Mouse (Mus musculus) heart, adult 8-10 months (tissue): Measurements from ENCODE around the gene Arhgef3. TPM values are rescaled to one million over a fixed set of nuclear protein-coding genes. Genes with fewer than 3 reads are reported as not detected.
A peak's percentile ranks its signal among the peaks of the same experiment; 100 is the strongest.

ENCODE experiments used
- DNase-seq: peaks from one replicate; pipeline ENCODE4 v3.0.0; 2022; ENCODE audit warnings: low spot score
- total RNA-seq, 4 experiments: library from RNA; stranded (reverse); gene quantifications; 2 replicates each; pipeline ENCODE4 v1.2.4; 2022

The Arhgef3 gene
- 10 to 100 TPM; 19.5 to 27.9 (median 23.9) TPM for total RNA-seq

DNA sequence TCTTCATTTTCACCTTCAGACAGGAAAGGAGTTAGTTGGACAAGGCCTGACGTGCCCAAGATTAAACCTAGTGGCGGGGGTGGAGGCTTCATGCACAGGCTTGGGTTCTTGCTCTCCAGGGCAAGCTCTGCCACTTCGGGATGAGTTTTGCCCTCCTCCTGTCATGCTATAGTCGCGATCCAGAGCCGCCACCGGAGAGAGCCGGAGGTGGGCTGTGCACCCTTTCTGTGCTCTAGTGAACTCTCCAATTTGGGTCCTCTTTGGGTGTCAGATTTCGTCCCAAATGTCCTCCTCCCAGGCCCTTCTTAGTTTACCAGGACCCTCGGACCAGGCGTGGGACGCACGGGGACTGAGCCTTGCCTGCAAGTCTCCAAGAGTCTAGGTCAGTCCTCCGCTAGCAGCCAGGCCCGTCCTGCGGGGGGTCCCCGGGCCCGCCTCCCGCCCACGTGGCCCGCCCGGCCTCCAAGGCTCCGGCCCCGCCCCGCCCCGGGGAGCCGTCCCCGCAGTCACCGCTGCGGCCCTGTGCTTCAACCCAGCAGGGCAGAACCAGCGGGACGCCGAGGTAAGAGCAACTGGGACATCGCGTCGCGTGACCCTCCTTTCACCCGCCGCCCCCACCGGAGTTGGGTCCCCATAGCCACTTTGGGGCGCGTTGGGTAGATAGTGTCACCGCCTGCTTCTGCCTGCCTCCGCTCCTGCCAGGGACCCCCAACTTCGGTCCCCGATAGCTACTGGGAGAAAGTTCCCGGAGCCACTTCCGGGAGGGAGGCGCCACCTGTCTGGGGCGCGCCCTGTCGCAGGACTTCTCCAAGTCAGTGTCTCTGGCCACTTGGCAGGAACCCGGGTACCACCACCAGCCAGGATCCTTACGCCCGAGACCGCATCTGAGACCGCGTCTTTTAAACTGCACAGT, at the start of gene Arhgef3:
Arhgef3 (plus strand) TSS at position 538 of the 913 bp plus-strand sequence.
- DNase-seq, result peak; percentile 58

DNA sequence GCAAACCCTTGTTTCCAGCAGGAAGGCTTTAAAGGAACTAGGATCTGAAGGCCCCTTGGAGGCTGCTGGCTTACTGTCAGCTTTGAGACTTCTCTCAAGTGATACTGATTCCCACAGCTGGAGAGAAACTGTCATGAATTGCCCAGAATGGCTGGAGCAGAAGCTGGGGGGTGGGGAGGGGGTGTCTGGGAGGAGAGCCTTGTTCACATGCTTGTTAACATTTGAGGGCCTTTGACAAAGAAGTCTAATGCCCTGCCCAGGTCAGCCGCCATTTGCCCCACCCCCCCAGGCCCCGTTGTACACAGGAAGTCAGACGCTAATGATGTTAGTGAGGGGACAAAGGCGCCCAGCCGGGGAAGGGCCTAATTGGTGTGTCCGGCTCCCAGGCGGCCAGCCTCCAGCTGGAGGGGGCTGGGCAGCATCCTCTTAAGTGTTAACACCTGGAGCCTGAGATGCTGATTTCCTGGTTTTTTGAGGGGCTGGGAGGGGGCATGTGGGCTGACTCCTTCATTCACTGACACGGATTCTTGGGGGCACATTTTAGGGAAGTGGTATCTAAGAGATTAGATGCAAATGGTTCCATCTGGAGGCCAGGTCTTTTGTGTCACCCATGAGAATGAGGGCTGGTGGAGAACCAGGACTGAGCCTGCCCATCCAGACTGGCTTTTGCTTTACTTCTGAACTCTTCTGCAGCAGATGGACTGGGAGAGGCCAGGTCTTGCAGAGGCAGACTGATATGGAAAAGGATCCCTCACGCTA, 48.3 kb upstream of the Arhgef3 start:
- DNase-seq, result peak; percentile 35

DNA sequence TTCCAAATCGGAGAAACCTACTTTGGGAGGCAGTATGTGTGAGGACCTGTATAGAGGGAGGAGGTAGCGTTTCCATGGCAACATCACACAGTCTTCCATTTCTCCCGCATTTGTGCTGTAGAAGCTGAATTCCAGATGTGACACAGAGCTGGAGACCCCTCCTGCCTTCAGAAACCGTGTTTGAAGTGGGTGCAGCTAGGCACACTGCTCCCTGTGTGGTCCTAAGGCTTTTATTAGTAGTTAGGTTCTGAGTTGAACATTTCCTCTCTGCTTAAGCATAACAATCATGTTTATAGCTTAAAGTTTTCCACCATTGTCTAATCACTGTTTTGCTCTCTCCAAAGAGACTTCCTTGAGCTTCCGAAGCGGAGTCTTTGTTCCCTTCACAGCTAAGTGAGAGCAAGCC, 46.8 kb upstream of the Arhgef3 start:
- no peak for DNase-seq

DNA sequence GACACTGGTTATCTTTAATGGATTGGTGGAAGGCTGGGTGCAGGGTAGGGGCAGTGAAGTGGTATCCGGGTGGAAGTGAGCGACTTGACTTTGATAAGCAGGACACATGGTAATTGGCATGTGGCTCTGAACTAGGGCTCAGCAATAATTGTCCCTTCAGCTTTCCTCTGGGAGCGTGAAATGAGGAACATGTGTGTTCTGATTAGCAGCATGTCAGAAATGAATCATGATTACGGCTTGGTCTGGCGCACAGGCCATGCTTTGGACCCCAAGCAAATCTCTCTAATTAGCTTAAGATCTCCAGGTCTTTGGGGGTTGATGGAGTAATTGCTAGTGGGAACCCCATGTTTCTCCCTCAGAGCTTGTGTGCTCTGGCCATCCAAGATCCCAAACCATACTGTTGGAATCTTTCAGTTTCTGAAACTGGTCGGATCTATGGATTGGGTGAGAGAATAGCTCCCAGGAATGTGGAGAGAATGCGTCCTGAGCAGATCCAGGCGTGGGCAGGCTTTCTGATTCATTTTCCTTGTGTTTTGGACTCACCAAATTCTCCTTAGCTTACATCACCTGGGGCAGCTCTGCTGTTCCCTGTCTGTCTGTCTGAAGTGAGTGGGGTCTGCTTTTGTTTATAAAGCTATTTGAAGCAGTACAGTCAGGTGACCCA, 45.1 kb upstream of the Arhgef3 start:
- DNase-seq, result no peak

DNA sequence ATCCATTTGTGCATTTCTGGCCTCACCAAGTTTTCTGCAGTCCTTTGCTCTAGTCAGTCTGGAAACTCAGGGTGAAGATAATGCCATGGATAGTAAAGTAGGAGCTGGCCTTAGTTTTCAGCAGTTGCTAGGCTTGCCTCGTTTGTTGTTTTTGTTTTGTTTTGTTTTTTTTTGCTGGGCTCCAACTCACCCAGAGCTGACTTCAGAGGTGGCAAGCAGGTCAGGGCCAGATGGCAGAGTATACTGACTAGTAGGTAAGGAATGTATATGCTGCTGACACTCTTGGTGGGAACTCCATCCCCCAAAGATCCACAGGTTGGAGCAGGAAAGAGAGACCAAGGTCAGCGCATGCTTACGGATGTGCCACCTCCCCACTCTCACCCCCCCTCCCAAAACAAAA, 44.6 kb upstream of the Arhgef3 start:
- DNase-seq, result no peak

DNA sequence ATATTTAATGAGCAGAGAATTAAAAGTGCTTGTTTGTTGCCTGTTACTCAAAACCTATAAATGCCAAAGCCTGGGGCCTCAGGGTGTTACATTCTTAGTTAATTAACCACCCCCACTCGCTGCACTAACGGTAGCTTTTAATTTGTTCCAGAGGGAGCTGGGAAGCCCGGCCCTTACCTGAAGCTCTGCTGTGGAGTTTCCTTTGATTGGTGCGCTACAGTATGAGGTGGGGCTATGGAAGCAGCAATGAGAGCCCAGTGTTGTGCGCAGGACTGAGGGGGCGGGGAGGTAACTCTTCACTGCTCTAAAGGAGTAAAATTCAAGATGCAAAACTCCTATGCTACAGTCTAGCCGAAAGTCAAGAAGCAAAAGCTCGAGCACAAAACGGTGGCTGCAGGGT, 43.9 kb upstream of the Arhgef3 start:
- no peak for DNase-seq

DNA sequence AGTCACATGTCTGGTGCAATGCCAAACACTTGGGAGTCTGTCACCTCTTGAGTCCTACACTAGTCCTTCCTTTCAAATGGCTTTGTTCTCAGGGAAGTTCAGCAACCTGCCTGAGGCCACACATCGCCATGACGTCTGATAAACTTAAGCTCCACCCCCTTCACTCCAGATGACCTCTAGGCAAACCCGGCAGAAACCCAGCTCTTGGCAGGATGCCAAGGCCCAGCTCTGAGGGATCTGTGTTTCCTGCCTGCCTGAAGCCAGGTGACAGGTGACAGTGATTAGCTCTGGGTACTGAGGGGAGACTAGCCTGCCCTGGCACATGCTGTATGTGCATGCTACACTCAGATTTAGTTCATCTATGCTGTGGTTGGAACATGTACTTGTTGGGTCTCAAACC, 42.7 kb upstream of the Arhgef3 start:
- DNase-seq, result no peak

DNA sequence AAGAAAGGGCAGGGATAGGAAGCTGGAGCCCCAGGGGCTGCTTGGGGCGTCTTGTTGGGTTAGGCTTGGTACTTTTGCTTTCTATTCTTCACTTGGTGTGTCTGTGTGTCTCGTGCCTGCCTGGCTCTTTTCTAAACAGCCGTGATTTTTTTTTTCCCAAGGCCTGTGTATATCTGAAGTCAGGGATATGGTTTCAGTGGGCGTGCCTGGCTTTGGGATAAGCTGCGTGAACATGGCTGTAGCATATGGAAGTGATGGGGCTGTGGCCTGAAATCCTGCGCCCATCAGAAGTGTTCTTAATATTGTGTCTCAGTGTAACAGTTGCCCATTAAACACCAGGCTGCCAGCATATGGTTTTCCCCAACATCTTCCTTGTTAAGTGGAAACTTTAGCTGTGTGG, 39.6 kb upstream of the Arhgef3 start:
- DNase-seq, result no peak

DNA sequence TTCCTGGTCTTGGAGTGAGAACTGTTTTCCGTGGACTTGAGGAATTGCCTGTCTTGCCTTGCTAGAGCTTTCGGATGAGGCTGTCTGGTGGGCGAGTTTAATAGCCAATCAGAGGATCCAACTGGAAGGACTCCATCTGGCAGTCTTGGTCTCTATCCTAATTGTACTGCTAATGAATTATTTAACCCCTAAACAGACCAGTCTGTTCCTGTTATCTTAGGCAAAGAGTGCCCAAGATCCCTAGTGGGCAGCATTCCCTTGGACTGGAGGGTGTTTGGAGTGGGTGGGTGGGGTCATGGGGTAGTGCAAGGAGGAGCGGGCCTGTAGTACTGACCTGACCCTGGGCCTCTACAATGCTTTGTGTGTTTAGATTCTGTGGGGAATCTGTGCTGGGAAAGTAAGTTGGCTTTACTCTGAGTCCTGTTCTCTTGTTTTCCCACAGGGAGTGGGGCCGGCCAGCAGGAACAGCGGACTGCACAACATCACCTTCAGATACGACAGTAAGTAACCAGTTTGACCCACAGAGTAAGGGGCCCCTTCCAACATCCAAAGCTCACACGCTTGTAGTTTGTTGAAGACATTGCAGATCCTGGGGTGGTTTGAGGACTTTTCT, 38.7 kb upstream of the Arhgef3 start:
- no peak for DNase-seq

DNA sequence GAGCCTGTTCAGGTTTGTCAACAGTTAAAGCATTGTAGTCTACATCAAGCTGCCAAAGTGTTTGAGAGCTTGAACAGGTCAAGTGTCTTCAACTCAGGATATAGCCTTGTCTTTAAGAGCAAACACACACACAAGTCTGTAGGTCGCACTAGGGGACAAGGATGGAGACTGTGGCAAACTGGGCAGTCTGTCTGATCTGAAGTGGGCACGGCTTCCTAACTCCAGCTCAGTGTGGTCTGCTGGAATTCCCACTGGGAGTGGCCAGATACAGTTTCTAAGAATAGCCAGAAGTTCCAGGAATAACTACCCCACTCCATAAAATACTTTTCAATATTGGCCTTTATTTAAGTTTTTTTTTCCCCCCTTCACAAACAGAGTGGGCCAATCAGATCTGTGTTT, 38.2 kb upstream of the Arhgef3 start:
- DNase-seq, result no peak

DNA sequence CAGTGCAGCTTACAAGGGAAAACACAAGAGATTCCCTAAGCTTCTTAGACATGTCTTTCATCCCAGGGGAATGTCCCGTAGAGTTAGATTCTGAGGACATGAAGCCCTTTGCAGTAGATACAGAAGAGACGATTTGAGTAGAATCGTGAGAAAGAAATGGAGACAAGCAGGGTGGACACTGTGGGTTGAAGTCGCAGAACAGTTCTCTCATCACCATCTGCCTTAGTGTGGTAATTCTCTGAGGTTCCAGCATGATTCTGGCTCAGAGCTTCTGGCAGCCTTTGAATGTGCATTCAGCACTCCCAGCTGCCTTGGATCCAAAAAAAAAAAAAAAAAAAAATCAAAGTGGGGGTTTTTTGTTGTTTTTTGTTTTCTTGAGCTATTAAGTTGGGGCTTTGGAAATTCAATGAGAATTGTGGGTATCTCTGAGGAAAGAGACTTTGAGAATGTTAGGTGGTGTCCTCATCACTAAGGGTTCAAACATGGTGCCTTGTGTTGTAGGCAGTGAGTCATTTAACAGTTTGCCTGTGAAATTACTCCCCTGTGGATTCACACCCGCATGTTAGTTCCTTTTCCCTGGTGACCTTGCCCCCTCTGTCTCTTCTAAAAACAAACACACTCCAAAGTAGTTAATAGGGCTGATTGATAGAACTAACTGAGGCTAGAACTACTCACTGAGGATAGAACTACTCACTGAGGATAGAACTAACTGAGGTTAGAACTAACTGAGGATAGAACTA, 33.0 kb upstream of the Arhgef3 start:
- no peak for DNase-seq

DNA sequence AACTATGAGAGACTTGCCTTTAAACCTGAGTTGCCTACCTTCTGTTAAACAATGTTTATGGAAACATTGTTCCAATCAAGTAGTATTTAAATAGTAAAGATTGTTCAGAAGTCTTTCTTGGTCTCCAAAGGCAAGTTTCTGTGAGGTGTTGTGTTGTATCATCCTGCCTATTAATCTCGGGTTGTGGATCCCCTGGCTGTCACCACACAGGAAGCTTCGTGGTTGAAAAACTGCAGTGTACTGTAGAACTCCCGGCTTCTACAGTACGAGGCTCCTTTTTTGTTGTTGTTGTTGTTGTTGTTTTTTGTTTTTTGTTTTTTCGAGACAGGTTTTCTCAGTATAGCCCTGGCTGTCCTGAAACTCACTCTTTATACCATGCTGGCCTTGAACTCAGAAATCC, 29.2 kb upstream of the Arhgef3 start:
- DNase-seq, result no peak

DNA sequence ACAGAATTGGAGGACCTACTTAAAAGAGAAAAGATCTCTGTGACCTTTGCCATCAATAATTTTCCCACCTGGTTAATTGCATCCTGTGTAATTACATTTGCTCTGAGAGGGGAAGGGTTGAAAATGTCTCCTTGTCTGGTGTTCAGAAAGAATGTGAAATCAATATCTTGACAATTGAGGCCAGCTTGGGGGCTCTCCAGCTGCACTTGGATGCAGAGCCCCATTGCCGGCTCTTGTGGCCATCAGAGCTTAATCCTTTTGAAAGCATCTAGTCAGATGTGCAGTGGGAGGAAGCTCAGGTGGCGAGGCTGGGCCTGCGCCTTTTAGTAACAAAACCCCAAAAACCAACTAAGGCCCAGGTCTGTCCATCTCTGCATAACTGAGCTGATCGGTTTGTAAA, 28.7 kb upstream of the Arhgef3 start:
- DNase-seq, result no peak

DNA sequence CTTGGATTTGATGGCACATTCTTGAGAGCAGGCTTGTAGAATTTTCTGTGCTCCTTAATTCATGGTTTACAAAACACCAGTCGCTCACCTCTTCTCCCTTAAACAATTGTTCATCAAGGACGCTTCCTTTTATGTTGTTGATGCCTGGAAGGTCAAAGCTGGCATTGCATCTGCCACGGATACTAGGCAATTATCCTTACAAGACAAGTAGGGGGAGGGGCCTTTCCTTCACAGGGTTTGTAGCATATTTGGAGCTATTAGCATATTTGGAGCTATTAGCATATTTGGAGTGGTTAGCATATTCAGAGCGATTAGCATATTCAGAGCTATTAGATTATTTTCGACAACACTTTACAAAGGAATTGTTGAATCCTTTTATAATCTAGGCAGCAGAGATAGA, 20.5 kb upstream of the Arhgef3 start:
- DNase-seq, result no peak

DNA sequence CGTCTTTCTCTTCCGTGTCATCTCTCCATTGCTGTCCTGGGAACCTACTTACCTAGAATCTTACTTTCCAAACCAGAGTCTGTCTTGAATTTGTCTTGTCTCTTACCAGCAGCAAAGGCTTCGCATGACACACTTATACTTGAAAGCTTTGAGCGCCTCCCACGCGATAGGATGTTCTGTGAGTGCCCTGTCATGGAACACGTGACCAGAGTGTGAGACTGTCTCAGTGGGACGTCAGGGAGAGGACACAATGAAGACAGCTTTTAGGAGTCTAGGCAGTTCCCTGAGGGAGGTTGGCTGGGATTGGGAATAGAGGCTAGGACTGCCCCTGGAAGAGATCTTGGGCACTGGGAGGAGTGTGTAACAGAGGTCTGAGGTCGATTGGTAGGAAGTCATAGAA, 18.6 kb upstream of the Arhgef3 start:
- no peak for DNase-seq

DNA sequence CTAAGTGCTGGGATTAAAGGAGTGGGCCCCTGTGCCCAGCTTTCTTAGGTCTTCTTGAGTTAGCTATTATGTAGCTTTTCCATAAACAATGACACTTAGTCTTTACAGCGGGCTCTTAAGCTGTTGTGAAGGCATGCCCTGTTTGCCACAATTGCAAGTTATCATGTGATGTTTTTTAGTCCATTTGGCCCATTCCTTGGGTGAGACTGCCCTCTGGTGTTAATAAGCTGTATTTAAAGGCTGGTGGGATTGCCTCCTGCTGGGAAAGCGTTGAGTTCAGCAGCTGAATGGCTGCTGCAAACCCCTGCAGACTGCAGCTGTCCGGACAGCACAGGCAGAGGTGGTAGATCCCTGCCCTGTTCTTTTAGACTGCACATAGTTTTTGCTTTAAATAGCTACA, 17.9 kb upstream of the Arhgef3 start:
- DNase-seq, result peak; percentile 86

DNA sequence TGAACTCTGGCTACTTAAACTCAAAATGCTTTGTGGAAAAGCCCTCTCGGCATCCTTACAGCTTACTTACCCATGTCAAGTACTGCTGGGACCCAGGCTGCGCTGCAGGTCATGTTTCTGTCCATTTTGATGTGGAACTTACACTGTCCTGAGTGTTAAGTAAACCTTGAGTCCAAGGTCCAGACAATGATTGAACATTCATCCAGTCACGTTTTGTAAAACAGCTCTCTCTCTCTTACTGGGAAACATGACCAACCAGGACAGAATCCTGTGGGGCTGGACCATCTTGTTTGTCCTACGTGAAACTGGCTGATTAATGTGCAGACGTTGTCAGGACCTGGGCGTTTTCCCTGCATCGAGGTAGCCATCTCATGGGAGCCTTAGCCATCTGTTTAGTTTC, 13.0 kb upstream of the Arhgef3 start:
- DNase-seq, result no peak

DNA sequence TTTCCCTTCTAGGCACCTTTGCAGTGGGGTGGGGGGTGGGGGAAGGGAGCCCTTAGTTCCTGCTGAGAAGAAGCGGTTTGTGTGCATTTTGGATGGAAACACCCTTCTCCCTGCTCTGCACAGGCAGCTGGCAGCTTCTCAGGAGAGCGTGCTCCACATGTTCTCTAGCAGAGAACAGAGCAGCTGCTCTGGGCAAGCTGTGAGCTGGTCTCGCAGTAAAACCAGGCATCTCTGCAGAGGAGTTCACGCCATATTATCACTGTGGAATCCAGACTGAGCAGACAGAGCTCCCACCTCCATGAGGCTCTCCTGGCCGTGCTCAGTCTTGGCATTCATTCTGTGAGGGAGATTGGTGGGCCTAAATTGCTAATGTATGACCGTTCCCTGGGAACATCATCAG, 12.0 kb upstream of the Arhgef3 start:
- DNase-seq, result no peak

DNA sequence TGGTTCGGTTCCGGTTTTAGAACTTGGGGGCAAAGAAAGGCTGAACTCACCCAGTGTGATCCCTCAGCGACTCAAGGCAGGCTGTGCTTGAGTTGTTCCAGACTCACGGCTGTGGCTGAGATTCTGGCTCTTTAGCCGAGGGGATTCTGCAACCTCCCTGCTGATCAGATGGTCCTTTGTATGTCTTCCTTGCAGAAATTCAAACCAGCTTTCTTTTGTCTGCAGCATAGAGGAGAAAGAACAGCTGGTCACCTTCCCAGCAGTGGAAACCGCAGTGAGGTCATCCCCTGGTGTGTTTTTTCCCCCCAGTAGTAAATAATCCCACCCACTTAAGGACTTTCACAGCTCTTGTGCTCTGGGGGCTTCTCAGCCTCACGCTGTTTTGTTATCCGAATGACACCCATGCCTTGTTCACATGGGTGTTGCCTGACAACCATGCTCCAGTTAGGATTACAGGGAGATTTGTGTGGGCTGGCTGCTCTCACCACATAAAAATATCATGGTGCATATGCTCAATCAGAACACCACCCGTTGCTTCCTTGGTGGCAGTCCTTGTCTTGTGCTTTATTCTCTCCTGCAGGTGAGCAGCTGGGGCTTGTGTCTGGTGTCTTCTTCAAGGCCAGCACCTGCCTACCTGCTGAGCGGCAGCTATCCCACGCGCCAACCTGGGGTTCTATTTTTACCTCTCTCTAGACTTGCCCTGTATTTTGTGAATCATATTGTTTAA, 8.8 kb upstream of the Arhgef3 start:
- no peak for DNase-seq

DNA sequence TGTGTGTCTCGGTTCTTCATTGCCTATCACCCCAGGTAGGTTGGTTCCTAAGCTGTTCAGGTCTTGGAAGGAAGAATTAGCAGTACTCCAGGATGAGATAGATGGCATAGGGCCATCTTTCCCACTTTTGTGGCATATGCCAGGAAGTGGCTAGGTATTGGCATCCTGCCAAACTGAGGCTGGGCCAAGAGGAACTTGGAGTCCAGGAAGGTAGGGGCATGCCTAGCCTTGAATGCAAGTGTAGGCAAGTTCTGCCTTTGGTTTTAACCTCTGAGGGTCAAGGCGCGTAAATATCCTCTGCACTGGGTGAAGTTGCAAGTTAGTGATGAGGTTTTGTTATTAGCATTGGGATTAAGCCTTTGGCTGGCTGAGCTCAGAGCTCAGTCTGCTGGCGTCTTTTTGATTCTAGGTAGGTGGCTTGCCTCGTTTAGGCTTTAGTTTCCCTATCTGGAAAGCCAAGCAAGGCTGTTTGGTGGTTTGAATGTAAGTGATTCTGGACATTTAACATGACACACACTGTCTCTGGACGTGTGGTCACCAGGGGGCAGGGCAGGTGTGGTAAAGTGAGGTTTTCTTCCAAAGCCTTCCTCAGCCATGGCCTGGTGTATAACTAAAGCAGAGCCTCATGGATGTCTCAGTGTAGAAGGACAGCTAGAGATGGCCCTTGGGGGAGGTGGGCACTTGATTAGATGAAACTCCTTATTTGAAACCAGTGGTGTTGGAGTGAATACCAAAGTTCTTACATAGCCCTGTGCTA, 5.8 kb upstream of the Arhgef3 start:
- no peak for DNase-seq
